ENCODE assay signal across 8 mouse cellular contexts in genomic region chr13:40730651-40731178, GRCm38 (mm10). TPM values are rescaled to one million over a fixed set of nuclear protein-coding genes. Genes with fewer than 3 reads are reported as not detected.
A peak's percentile ranks its signal among the peaks of the same experiment; 100 is the strongest.
DNase-seq lines count a peak whose midpoint lies in the region; ATAC-seq and TF ChIP-seq lines count a peak whose summit lies in the region.

No protein-coding gene starts in this region.

- peak overlapping the region; percentile 43 for H3K9ac ChIP-seq in kidney, embryonic 15.5 days

- peaks cover 91% of the 10 kb centered on the region for H3K27me3 ChIP-seq in kidney, embryonic 15.5 days
- peaks cover 100% of the 10 kb centered on the region for H3K27me3 ChIP-seq in midbrain, embryonic 10.5 days (ENCODE audit: low read depth, poor library complexity, severe bottlenecking)

- intact Hi-C loops in left cerebral cortex, adult 2 months (cut with DNase I), result loop anchor here (5.0 kb wide), 2 partner anchors 838 to 1083 kb away; no protein-coding TSS in a partner anchor

- H3K4me2 ChIP-seq in kidney, embryonic 15.5 days, result peak overlapping the region; percentile 74

- no peak overlapping the region for H3K27ac ChIP-seq in left cerebral cortex, adult 2 months
- H3K27ac ChIP-seq in kidney, embryonic 15.5 days, result peak overlapping the region; percentile 73
- peak overlapping the region; percentile 85 for H3K27ac ChIP-seq in midbrain, embryonic 10.5 days (replicated peaks)

- no peak for TF ChIP-seq CTCF in left cerebral cortex, adult 2 months (IDR thresholded peaks at IDR 0.05)

- no peaks in the 10 kb centered on the region for H3K9me3 ChIP-seq in kidney, embryonic 15.5 days (replicated peaks)
- H3K9me3 ChIP-seq in midbrain, embryonic 10.5 days (replicated peaks), result no peaks in the 10 kb centered on the region

- H3K4me3 ChIP-seq in left cerebral cortex, adult 2 months, result peak overlapping the region; percentile 36
- peak overlapping the region; percentile 53 for H3K4me3 ChIP-seq in kidney, embryonic 15.5 days (replicated peaks)
- H3K4me3 ChIP-seq in midbrain, embryonic 10.5 days, result peak overlapping the region; percentile 58

- H3K36me3 ChIP-seq in kidney, embryonic 15.5 days, result no peaks in the 10 kb centered on the region
- H3K36me3 ChIP-seq in midbrain, embryonic 10.5 days, result no peaks in the 10 kb centered on the region

- H3K4me1 ChIP-seq in kidney, embryonic 15.5 days, result peaks cover 41% of the 10 kb centered on the region
- H3K4me1 ChIP-seq in midbrain, embryonic 10.5 days, result peaks cover 48% of the 10 kb centered on the region

- under 1% methylated on average over 41 of the region's 41 CpGs for WGBS in kidney, embryonic 15.5 days
- WGBS in midbrain, embryonic 10.5 days, result under 1% methylated on average over 35 of the region's 41 CpGs

- no peak for DNase-seq in left cerebral cortex, adult 2 months (ENCODE audit: extremely low spot score in 1 of 2, low spot score in 2 of 2)
- DNase-seq in left cerebral cortex, adult 9 months (ENCODE audit: low spot score in 2 of 2), result no peak
- peak; percentile 78 for DNase-seq in forelimb bud, embryonic 11.5 days (ENCODE audit: low read depth, low spot score)
- peak; percentile 86 for DNase-seq in midbrain, embryonic 10.5 days (ENCODE audit: low spot score)
- peak; percentile 29 to 38 for DNase-seq in thymus, postnatal 36 days
- no peak for DNase-seq in right cerebral cortex, postnatal 36 days (ENCODE audit: low spot score in 2 of 2)

- peak; percentile 65 for ATAC-seq in activated CD4-positive, CD25-positive, alpha-beta regulatory T cell, adult 4 months
- peak; percentile 50 for ATAC-seq in kidney, embryonic 15.5 days (replicated peaks; ENCODE audit: low FRiP score)

RNA-seq across cellular contexts. Expression of gene Tfap2a, which starts 7.5 kb away (rescaled TPM):
- total RNA-seq in left cerebral cortex, adult 2 months (2021), result 1 to 10 TPM in 1 of 2 experiments, under 1 TPM in 1; 0.68 to 1.0 TPM
- polyA plus RNA-seq in activated CD4-positive, CD25-positive, alpha-beta regulatory T cell, adult 4 months (2017; shearing (Covaris generic)), result not detected
- 2.8 and 4.1 TPM in 2 replicates for polyA plus RNA-seq in kidney, embryonic 15.5 days (2015; fragmentation: Nextera tagmentation; extraction: Ambion mirVana)
- polyA plus RNA-seq in midbrain, embryonic 10.5 days (2016; fragmentation: Nextera tagmentation; extraction: Ambion mirVana), result 2.3 and 2.5 TPM in 2 replicates

Comparison
In these comparisons a context has a peak if more than half of its experiments do, and no peak if none do; other contexts are left out.
1. DNase-seq: peak in forelimb bud, embryonic 11.5 days (single experiment), midbrain, embryonic 10.5 days (single experiment) and thymus, postnatal 36 days (2 of 2); none in left cerebral cortex, adult 2 months (0 of 2), left cerebral cortex, adult 9 months (0 of 2) and right cerebral cortex, postnatal 36 days (0 of 2).
2. Peak in every context shown above with its lines, with median percentiles within 50 percentile points of each other: H3K4me3 ChIP-seq.